Mouse (Mus musculus): ENCODE results near the gene Luc7l3.

DNA sequence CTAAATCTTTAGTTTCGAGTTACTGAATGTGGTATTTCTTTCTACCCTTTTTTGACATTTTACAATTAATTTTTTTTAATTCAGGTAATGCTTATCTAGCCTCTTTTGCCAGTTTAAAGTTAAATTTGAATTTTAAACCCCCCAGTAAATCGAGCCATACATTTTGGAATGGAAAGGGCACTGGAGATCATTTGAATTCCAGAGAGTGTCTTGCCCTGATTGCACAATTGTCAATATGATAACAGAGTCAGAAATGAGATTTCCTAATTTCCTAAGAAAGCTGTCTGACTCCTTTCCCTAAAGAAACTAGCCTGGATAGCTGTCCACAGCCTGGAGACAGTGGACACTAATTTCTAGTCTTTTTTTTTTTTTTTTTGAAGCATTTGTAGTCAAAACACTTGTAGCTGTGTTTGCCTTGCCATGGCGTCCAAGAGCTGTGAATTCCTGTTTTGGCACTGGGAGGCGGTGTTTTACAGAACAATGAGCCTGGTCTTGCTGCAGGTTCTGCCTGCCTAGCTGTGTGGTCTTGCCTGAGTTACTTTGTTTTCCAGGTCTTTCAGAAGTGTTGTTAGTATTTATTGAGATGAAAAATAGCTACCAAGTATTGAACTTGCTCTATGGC is 7.6 kb upstream of the Luc7l3 start:
- TF ChIP-seq CTCF (IDR thresholded peaks at IDR 0.05; ENCODE audit: borderline replicate concordance, control insufficient read depth, extremely low read depth, insufficient read depth, low read length, poor library complexity) (no peak), POLR2A (IDR thresholded peaks at IDR 0.05; ENCODE audit: control insufficient read depth, extremely low read depth, insufficient read depth, low read length, poor library complexity) (no peak)
